Mouse (Mus musculus) myocyte (in vitro differentiated cells): ENCODE results near the gene Fggy.

Experiments
- E2F4 ChIP-seq: IDR thresholded peaks from one replicate; pipeline ENCODE4 v1.6.1; 2011; ENCODE audit warnings: mild to moderate bottlenecking, control low read depth, moderate library complexity; ENCODE audit not compliant: insufficient read depth
- MAX ChIP-seq: IDR thresholded peaks from one replicate; pipeline ENCODE4 v1.6.1; 2011; ENCODE audit warnings: low read depth, mild to moderate bottlenecking, control low read depth
- POLR2A ChIP-seq: IDR thresholded peaks from one replicate; pipeline ENCODE4 v1.6.1; 2011; ENCODE audit warnings: low read depth, mild to moderate bottlenecking, control low read depth, moderate library complexity; ENCODE audit not compliant: insufficient read length

DNA sequence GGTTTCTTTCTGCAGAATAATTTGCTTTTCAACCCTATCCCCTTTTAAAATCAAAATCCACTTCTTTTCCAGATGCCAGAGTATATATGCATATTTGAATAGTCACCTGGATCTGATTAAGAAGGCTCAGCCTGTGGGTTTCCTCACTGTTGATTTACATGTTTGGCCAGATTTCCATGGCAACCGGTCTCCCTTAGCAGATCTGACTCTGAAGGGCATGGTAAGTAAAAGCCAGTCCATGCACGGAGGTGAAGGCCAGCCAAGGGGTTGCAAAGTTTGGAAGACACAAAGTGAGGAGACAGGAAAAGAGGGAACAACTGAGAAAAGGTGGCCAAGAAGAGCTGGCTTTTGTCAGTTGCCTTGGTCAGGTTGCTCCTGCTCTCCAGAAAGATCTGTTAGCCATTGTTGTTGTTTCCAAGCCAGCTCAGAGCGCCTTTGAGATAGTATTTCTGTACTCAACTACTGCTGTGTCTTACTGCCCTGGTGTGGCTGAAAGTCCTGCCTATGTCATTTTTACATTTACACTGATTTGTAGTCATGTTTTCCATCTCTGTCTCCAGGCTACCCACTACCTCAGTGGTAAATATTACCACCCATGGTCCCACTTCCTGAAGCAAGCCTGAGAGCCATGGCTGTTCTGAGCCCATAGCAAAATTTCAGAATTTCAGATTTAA lies 264.7 kb downstream of the Fggy start:
- TF ChIP-seq MAX (no peak), POLR2A (no peak), E2F4 (no peak)
